ENCODE assay signal across 9 mouse cellular contexts in genomic region chr15:25909783-25910494, GRCm38 (mm10).
DNase-seq lines count a peak whose midpoint lies in the region; ATAC-seq and TF ChIP-seq lines count a peak whose summit lies in the region.
"Had no signal": no experiment of that assay in that cellular context is flagged by ENCODE, and none has a peak within 500 bp of the region (broad histone marks: within the 10 kb centered on the region; RNA-seq: fewer than 3 reads in every experiment).

No protein-coding gene starts in this region.

- ATAC-seq in forebrain, embryonic 12.5 days (ENCODE audit: low FRiP score): 0 out of 2 replicates have a peak, but pooled peaks have one; percentile 49
- peak; percentile 69 for ATAC-seq in megakaryocyte progenitor cell, adult 5-6 weeks (replicated peaks; ENCODE audit: poor library complexity)
- ATAC-seq in intestine, embryonic 16.5 days: no peak
- ATAC-seq in kidney, embryonic 16.5 days (ENCODE audit: low FRiP score, low TSS enrichment): no peak

- no peak for TF ChIP-seq EP300 in heart, adult 2 months (IDR thresholded peaks at IDR 0.05; ENCODE audit: insufficient read depth, low read depth, low read length)

- intact Hi-C loops in heart, adult 2 months (cut with DNase I): no loop called here

- peaks cover 26% of the 10 kb centered on the region for H3K4me1 ChIP-seq in heart, embryonic 10.5 days
- peaks cover 12% of the 10 kb centered on the region for H3K4me1 ChIP-seq in heart, adult 2 months (ENCODE audit: control insufficient read depth, insufficient read depth, low read length)
- H3K4me1 ChIP-seq in forebrain, embryonic 12.5 days: peaks cover 14% of the 10 kb centered on the region
- no peaks in the 10 kb centered on the region for H3K4me1 ChIP-seq in intestine, embryonic 16.5 days (ENCODE audit: control insufficient read depth, insufficient read depth, low read length)
- peaks cover 5% of the 10 kb centered on the region; the same call in 1 of the 2 replicates for H3K4me1 ChIP-seq in kidney, embryonic 16.5 days (ENCODE audit: insufficient read depth, low read length)

- no peaks in the 10 kb centered on the region for H3K27me3 ChIP-seq in heart, embryonic 10.5 days (ENCODE audit: insufficient read depth, poor library complexity, severe bottlenecking)
- H3K27me3 ChIP-seq in heart, adult 2 months (ENCODE audit: control insufficient read depth, insufficient read depth, low read length): no peaks in the 10 kb centered on the region
- H3K27me3 ChIP-seq in forebrain, embryonic 12.5 days: no peaks in the 10 kb centered on the region
- no peaks in the 10 kb centered on the region for H3K27me3 ChIP-seq in intestine, embryonic 16.5 days (replicated peaks; ENCODE audit: control insufficient read depth, insufficient read depth, low read length)
- no peaks in the 10 kb centered on the region for H3K27me3 ChIP-seq in kidney, embryonic 16.5 days (ENCODE audit: insufficient read depth, low read length)

- no peak overlapping the region for H3K4me2 ChIP-seq in forebrain, embryonic 12.5 days
- H3K4me2 ChIP-seq in intestine, embryonic 16.5 days (ENCODE audit: low read depth, low read length): no peak overlapping the region
- H3K4me2 ChIP-seq in kidney, embryonic 16.5 days (replicated peaks; ENCODE audit: low read depth, low read length): no peak overlapping the region

- 64% methylated on average over 11 of the region's 11 CpGs for WGBS in heart, embryonic 10.5 days
- 44% methylated on average over 11 of the region's 11 CpGs for WGBS in heart, adult 2 months
- 33% methylated on average over 11 of the region's 11 CpGs for WGBS in forebrain, embryonic 12.5 days
- 82% methylated on average over 11 of the region's 11 CpGs for WGBS in intestine, embryonic 16.5 days
- 78% methylated on average over 11 of the region's 11 CpGs for WGBS in kidney, embryonic 16.5 days

- no peak for TF ChIP-seq POLR2A in heart, adult 2 months (IDR thresholded peaks at IDR 0.05; ENCODE audit: insufficient read depth, low read depth, low read length)

- no peak for DNase-seq in heart, embryonic 10.5 days (ENCODE audit: low spot score)
- no peak for DNase-seq in heart, adult 2 months
- peak; percentile 46 to 47 for DNase-seq in B cell, adult 2 months
- DNase-seq in cerebellum, postnatal 14 days: no peak
- DNase-seq: gastrocnemius, postnatal 10 days had no signal

- no peaks in the 10 kb centered on the region for H3K9me3 ChIP-seq in heart, embryonic 10.5 days
- H3K9me3 ChIP-seq in forebrain, embryonic 12.5 days: no peaks in the 10 kb centered on the region
- no peaks in the 10 kb centered on the region for H3K9me3 ChIP-seq in intestine, embryonic 16.5 days (ENCODE audit: control insufficient read depth, low read length)
- H3K9me3 ChIP-seq in kidney, embryonic 16.5 days (ENCODE audit: low read length): no peaks in the 10 kb centered on the region

- no peak for TF ChIP-seq CTCF in heart, adult 2 months (IDR thresholded peaks at IDR 0.05)

- no peaks in the 10 kb centered on the region for H3K36me3 ChIP-seq in heart, embryonic 10.5 days
- H3K36me3 ChIP-seq in heart, adult 2 months (ENCODE audit: control insufficient read depth, insufficient read depth, low read length): peaks cover 2% of the 10 kb centered on the region
- H3K36me3 ChIP-seq in forebrain, embryonic 12.5 days (replicated peaks): no peaks in the 10 kb centered on the region
- H3K36me3 ChIP-seq in intestine, embryonic 16.5 days (ENCODE audit: control insufficient read depth, insufficient read depth, low read length): no peaks in the 10 kb centered on the region
- no peaks in the 10 kb centered on the region for H3K36me3 ChIP-seq in kidney, embryonic 16.5 days (ENCODE audit: insufficient read depth, low read length)

- no peak overlapping the region for H3K4me3 ChIP-seq in heart, embryonic 10.5 days
- H3K4me3 ChIP-seq in heart, adult 2 months: no peak overlapping the region
- no peak overlapping the region for H3K4me3 ChIP-seq in forebrain, embryonic 12.5 days (replicated peaks)
- H3K4me3 ChIP-seq in intestine, embryonic 16.5 days (ENCODE audit: low read length): no peak overlapping the region
- H3K4me3 ChIP-seq in kidney, embryonic 16.5 days (ENCODE audit: low read length): no peak overlapping the region

- H3K9ac ChIP-seq in heart, adult 2 months (ENCODE audit: low read depth, low read length): no peak overlapping the region
- no peak overlapping the region for H3K9ac ChIP-seq in forebrain, embryonic 12.5 days
- H3K9ac ChIP-seq in intestine, embryonic 16.5 days (ENCODE audit: low read depth, low read length): no peak overlapping the region
- no peak overlapping the region for H3K9ac ChIP-seq in kidney, embryonic 16.5 days (replicated peaks; ENCODE audit: low read length)

- peak overlapping the region; percentile 76 for H3K27ac ChIP-seq in heart, embryonic 10.5 days
- H3K27ac ChIP-seq in heart, adult 2 months: no peak overlapping the region; the same call in 1 of the 2 replicates
- H3K27ac ChIP-seq in forebrain, embryonic 12.5 days: no peak overlapping the region
- no peak overlapping the region for H3K27ac ChIP-seq in intestine, embryonic 16.5 days (ENCODE audit: low read length)
- H3K27ac ChIP-seq in kidney, embryonic 16.5 days (ENCODE audit: low read length): no peak overlapping the region

- H3K79me2 ChIP-seq in heart, adult 2 months (replicated peaks; ENCODE audit: control insufficient read depth, insufficient read depth, low read length): no peaks in the 10 kb centered on the region

Comparison
In these comparisons a context has a peak if more than half of its experiments do, and no peak if none do; other contexts are left out.
1. DNase-seq: peak in B cell, adult 2 months (2 of 2); none in heart, embryonic 10.5 days (single experiment), heart, adult 2 months (0 of 2) and cerebellum, postnatal 14 days (0 of 2).
2. ATAC-seq: peak in forebrain, embryonic 12.5 days (single experiment) and megakaryocyte progenitor cell, adult 5-6 weeks (single experiment); none in intestine, embryonic 16.5 days (single experiment) and kidney, embryonic 16.5 days (single experiment).